Mouse (Mus musculus) hindbrain, embryonic 16.5 days (tissue): Measurements from ENCODE around the gene Hist1h2aa. TPM values are rescaled to one million over a fixed set of nuclear protein-coding genes. Genes with fewer than 3 reads are reported as not detected.

ENCODE experiments used
- ATAC-seq: fragments of 200-750 bp; cut with Nextera tagmentation; 2 replicates; pipeline ENCODE4 v1.8.0; 2017; ENCODE audit warnings: moderate TSS enrichment, moderate library complexity
- H3K27ac ChIP-seq: fragments of 300-500 bp; sonication (generic); 2 replicates; pipeline ENCODE4 v1.5.1; 2014; ENCODE audit warnings: low read depth, mild to moderate bottlenecking, control low read depth, low read length, moderate library complexity
- H3K27me3 ChIP-seq: fragments of 300-500 bp; sonication (generic); replicated peaks from 2 replicates; pipeline ENCODE4 v1.6.1; 2014; ENCODE audit warnings: low read length; ENCODE audit not compliant: control insufficient read depth, insufficient read depth
- H3K36me3 ChIP-seq: fragments of 300-500 bp; sonication (generic); 2 replicates; pipeline ENCODE4 v1.6.1; 2014; ENCODE audit warnings: mild to moderate bottlenecking, low read length, moderate library complexity, mixed read lengths; ENCODE audit not compliant: control insufficient read depth, insufficient read depth
- H3K4me1 ChIP-seq: fragments of 300-500 bp; sonication (generic); 2 replicates; pipeline ENCODE4 v1.6.1; 2014; ENCODE audit warnings: low read depth, low read length; ENCODE audit not compliant: control insufficient read depth, insufficient read depth
- H3K4me2 ChIP-seq: fragments of 300-500 bp; sonication (generic); 2 replicates; pipeline ENCODE4 v1.6.1; 2014; ENCODE audit warnings: mild to moderate bottlenecking, low read length, control low read depth, moderate library complexity
- H3K4me3 ChIP-seq: fragments of 300-500 bp; sonication (generic); 2 replicates; pipeline ENCODE4 v1.5.1; 2014; ENCODE audit warnings: mild to moderate bottlenecking, low read length, control low read depth, moderate library complexity
- H3K9ac ChIP-seq: fragments of 300-500 bp; sonication (generic); 2 replicates; pipeline ENCODE4 v1.6.1; 2014; ENCODE audit warnings: low read depth, mild to moderate bottlenecking, control low read depth, low read length, moderate library complexity
- H3K9me3 ChIP-seq: fragments of 300-500 bp; sonication (generic); 2 replicates; pipeline ENCODE4 v1.6.1; 2014; ENCODE audit warnings: mild to moderate bottlenecking, low read length, moderate library complexity; ENCODE audit not compliant: control insufficient read depth
- WGBS: fragments of 180-500 bp; shearing (Covaris S2); extraction: QIAGEN DNeasy Blood & Tissue Kit; methylation state at CpG from one replicate; pipeline ENCODE4 v1.1.7; 2014; 5-methylcytosine and 5-hydroxymethylcytosine counted together
- microRNA-seq: library from miRNA; unstranded; fragments of <30 nt; microRNA quantifications from one replicate; pipeline ENCODE4, GENCODE M21; 2017
- polyA plus RNA-seq: library from polyadenylated mRNA; unstranded; fragments of >200 nt; fragmentation: Nextera tagmentation; extraction: Ambion mirVana; gene quantifications from 2 replicates; pipeline ENCODE4 v1.2.1, GENCODE M21; 2015

Hist1h2aa gene
- polyA plus RNA-seq, 1 experiment from 2014 or later = not detected

DNA sequence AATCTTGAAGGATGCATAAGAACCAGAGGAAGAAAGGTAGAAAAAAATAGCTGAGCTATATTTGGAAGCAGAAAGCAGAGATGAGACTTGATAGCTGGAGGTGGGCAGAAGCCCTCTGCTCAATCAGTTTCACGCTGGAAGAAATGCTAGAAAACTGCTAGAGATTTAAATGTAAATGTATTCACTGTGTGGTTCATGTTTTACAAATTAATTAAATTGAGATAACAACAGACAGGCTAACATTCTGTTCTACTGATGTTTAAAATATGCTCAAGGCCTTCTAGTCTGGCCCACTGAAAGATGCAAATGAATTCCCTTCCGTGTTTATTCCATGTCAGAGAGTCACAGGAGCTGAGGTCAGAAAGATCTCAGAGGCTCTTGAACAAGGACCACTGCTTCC is 37.6 kb downstream of the Hist1h2aa start:
- H3K4me1 ChIP-seq = no peaks in the 10 kb centered on the region
- no peak overlapping the region for H3K4me2 ChIP-seq
- no peaks in the 10 kb centered on the region for H3K36me3 ChIP-seq
- 50% methylated on average over 2 of the region's 2 CpGs for WGBS
- no peak overlapping the region for H3K9ac ChIP-seq
- H3K4me3 ChIP-seq = no peak overlapping the region
- H3K27me3 ChIP-seq = no peaks in the 10 kb centered on the region
- no peak for ATAC-seq
- no peaks in the 10 kb centered on the region for H3K9me3 ChIP-seq
- no peak overlapping the region for H3K27ac ChIP-seq

DNA sequence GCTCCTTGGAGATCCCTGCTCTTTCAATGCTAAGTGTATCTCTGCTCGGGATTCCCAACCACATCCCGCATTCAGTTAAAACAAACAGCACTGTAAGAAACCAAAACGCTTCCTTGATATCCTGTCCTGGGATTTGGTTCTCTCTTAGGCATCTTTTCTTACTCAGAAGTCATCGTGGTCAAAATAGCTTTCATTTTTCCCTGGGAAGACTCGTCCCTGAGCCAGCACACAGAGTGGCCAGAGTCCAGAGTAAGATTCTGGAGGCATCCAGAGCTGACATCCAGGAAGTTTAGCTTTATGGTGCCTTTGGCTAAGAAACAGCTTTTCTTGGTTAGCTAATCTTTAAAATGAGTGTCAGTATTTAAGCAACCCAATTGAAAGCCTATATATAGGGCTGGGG is 38.0 kb downstream of the Hist1h2aa start:
- WGBS = 71% methylated on average over 5 of the region's 5 CpGs
- H3K4me1 ChIP-seq = no peaks in the 10 kb centered on the region
- H3K27ac ChIP-seq = no peak overlapping the region
- no peaks in the 10 kb centered on the region for H3K27me3 ChIP-seq
- H3K4me2 ChIP-seq = no peak overlapping the region
- H3K4me3 ChIP-seq = no peak overlapping the region
- no peaks in the 10 kb centered on the region for H3K9me3 ChIP-seq
- no peak for ATAC-seq
- no peaks in the 10 kb centered on the region for H3K36me3 ChIP-seq
- H3K9ac ChIP-seq = no peak overlapping the region

Small RNA genes within 50 kb of the gene (microRNA-seq; reads per million reads assigned to microRNA genes)
- not detected for gene Gm44344

Other genes with a start within 250 kb of the Hist1h2aa start
- not detected in 2 replicates for gene Hist1h1t, start 238.6 kb upstream of the Hist1h2aa start, polyA plus RNA-seq
- gene Hist1h4c, start 236.0 kb upstream of the Hist1h2aa start, polyA plus RNA-seq = 2.0 and 2.5 TPM in 2 replicates
- gene Hfe, start 223.6 kb upstream of the Hist1h2aa start, polyA plus RNA-seq = 5.4 and 6.7 TPM in 2 replicates
- 8.6 and 10.8 TPM in 2 replicates for gene Hist1h1c, start 195.7 kb upstream of the Hist1h2aa start, polyA plus RNA-seq
- 0.70 and 1.2 TPM in 2 replicates for gene Hist1h3c, start 188.9 kb upstream of the Hist1h2aa start, polyA plus RNA-seq
- gene Hist1h2bb, start 187.7 kb upstream of the Hist1h2aa start, polyA plus RNA-seq = 0.49 and 0.66 TPM in 2 replicates
- 3.7 and 6.8 TPM in 2 replicates for gene Hist1h2ab, start 183.3 kb upstream of the Hist1h2aa start, polyA plus RNA-seq
- gene Hist1h3b, start 182.2 kb upstream of the Hist1h2aa start, polyA plus RNA-seq = 1.7 and 2.7 TPM in 2 replicates
- 1.1 TPM in 1 of 2 replicates, not detected in the other for gene Hist1h4b, start 177.4 kb upstream of the Hist1h2aa start, polyA plus RNA-seq
- gene Hist1h4a, start 173.2 kb upstream of the Hist1h2aa start, polyA plus RNA-seq = not detected in 2 replicates
- gene Hist1h3a, start 172.1 kb upstream of the Hist1h2aa start, polyA plus RNA-seq = 0.89 and 1.2 TPM in 2 replicates
- 0.44 TPM in 1 of 2 replicates, not detected in the other for gene Hist1h1a, start 170.8 kb upstream of the Hist1h2aa start, polyA plus RNA-seq
- 0.07 TPM in 1 of 2 replicates, not detected in the other for gene Trim38, start 164.5 kb upstream of the Hist1h2aa start, polyA plus RNA-seq
- gene Slc17a2, start 127.5 kb upstream of the Hist1h2aa start, polyA plus RNA-seq = not detected in 2 replicates
- not detected in 2 replicates for gene Slc17a3, start 95.0 kb upstream of the Hist1h2aa start, polyA plus RNA-seq
- not detected in 2 replicates for gene Slc17a1, start 66.7 kb upstream of the Hist1h2aa start, polyA plus RNA-seq
- not detected in 2 replicates for gene Slc17a4, start 19.5 kb upstream of the Hist1h2aa start, polyA plus RNA-seq
- gene Hist1h2ba, start 306 bp upstream of the Hist1h2aa start, polyA plus RNA-seq = not detected in 2 replicates
- 0.68 and 1.7 TPM in 2 replicates for gene Scgn, start 56.8 kb downstream of the Hist1h2aa start, polyA plus RNA-seq